Mouse (Mus musculus): ENCODE results near the gene Izumo4.

Gene Izumo4

DNA sequence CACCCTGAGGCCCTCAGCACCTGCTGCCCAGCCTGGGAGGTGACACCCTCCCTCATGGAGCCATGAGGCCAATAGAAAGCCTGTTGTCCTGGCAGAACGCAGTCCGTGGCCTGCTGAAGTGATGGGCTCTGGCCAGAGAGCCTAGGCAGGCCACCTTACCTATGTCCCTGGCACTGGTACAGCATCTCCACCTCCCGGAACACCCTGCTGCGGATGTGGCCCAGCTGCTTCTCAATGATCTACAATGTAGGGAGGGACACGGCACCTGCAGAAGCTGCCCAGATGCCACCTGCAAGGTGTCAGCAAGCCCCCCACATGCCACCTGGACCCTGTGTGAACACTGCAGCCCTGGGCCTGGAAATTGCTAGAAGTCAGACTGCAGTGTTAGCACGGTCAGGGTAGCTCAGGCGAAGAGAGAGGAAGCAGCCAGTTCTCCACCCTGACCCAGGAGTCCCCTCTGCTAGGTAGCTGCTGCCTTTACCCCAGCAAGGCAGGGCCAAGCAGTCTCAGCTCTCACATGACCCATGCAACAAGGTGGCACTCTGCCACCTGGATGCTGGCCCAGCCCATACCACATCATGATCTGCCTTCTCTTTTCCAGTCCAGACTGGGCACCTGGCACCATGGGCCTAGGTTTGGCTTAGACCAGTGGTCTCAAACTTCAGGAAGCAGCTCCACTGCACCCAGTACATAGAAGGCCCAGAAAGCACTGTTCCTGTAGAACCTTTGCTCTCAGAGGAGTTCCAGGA is 32.1 kb upstream of the Izumo4 start:
- peak; percentile 78 for DNase-seq

DNA sequence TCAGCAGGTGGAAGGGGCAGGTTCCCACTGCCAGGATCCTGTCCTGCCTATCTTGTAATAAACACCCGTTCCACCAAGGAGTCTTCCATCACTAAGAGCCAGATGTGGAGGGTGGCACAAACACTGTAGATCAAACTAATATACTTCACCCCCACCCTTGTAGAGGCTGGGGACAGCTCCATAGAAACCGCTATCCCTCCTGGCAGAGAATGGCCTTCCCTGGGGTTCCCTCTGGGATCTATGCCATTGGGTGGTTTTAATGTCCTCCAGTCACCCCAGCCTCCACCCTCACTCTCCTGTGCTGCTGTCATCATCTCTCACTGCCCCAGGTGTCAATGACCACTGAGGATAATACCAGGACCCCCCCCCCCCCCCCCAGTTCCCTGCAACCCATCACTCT is 31.5 kb upstream of the Izumo4 start:
- no peak for DNase-seq

GRCm38 (mm10) chr10:80671251-80671650 is 30.7 kb upstream of the Izumo4 start:
- no peak for DNase-seq

GRCm38 (mm10) chr10:80671936-80672690 is 29.9 kb upstream of the Izumo4 start:
- no peak for DNase-seq

DNA sequence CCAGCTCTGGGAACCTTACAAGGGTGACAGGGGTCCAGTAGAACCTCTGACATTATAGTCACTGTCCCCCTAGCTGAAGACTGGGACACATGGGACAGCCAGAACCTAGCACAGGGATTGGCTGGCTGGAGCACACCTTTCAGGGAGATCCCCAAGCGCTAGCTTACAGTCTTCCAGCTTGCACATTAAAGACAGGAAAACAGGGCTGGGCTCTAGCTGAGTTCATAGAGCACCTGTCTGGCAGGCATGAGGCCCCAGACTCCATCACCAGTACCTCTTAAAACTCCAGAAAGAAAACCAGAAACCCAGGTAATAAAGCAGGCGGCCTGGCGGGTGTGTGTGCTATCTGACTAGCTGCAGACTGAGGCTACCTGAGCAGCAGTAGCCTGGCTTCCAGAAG is 28.3 kb upstream of the Izumo4 start:
- no peak for DNase-seq

- peak; percentile 52 for DNase-seq
Measured at GRCm38 (mm10) chr10:80674161-80674711, 27.7 kb upstream of the Izumo4 start.

- no peak for DNase-seq
Measured at GRCm38 (mm10) chr10:80674851-80675404, 27.1 kb upstream of the Izumo4 start.

GRCm38 (mm10) chr10:80675405-80676197 is 26.4 kb upstream of the Izumo4 start:
- peak; percentile 57 for DNase-seq

- peak; percentile 100 for DNase-seq
Measured at GRCm38 (mm10) chr10:80676198-80676928, 25.6 kb upstream of the Izumo4 start.

DNA sequence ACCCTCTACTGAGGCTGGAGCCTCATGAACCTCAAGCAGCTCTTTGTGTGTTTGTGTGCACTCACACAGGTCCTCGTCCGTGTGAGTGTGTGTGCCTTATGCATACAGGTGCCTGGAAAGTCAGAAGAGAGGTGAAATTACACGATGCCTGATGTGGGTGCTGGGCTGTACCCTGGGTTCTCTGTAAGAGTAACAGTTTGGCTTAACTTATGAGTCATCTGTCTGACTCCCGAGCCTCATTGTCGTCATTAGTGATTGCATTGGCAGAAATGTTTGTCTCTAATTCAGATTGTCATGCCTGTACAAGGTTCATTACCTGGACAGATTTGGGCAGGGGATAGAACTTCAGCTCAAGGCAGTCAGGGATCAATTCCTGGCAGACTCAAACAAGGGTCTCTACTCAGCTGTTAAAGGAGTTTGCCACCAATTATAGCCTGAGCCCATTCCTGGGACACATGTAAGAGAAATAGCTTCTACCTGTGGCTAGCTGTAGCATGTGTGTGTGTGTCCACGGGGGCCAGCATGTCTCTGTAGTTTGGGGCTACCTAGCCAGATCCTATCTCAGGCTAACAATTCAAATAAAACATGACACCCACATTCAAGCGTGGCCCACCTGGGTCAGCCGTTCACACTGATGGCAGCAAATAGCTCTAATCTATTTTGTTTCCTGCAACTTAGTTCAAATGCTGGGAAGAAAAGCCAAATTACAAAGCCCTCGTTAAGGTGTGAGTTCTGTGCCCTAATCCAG is 24.7 kb upstream of the Izumo4 start:
- DNase-seq = peak; percentile 33

DNA sequence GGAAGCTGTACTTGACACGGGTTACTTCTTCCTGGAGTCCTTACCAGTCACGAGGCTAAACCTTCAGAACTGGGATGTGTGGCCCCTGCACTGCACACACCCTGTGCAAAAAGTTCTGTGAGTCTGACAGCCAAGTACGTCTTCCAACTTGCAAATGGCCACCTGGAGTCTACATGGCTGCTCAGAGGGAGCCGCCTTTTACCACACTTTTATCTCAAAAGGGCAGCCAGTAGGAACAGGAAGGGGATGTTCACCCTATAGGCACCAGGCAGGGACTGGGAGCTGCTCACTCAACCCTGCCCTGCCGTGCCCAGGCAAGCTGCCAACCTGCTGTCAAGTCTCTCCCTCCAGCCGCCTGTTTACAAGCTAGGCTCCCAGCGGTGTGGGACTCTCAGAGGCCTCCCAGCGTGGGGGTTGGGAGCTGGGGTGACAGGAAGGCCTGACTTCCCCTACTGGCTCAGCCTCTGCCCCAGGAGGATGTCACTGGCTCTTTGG is 24.0 kb upstream of the Izumo4 start, which contains the start of gene Mknk2:
TSS of gene Mknk2 (minus strand) at position 171 of the 495 bp plus-strand sequence.
- peak; percentile 85 for DNase-seq

- no peak for DNase-seq
Measured at GRCm38 (mm10) chr10:80678601-80679377, 23.2 kb upstream of the Izumo4 start.

GRCm38 (mm10) chr10:80679556-80680259 is 22.3 kb upstream of the Izumo4 start:
- DNase-seq = peak; percentile 33

GRCm38 (mm10) chr10:80680260-80680696 is 21.7 kb upstream of the Izumo4 start:
- DNase-seq = no peak

- DNase-seq = no peak
Measured at GRCm38 (mm10) chr10:80682003-80682402, 20.0 kb upstream of the Izumo4 start.

GRCm38 (mm10) chr10:80683647-80684046 is 18.3 kb upstream of the Izumo4 start:
- DNase-seq = no peak

GRCm38 (mm10) chr10:80684214-80684613 is 17.8 kb upstream of the Izumo4 start:
- DNase-seq = peak; percentile 52

DNA sequence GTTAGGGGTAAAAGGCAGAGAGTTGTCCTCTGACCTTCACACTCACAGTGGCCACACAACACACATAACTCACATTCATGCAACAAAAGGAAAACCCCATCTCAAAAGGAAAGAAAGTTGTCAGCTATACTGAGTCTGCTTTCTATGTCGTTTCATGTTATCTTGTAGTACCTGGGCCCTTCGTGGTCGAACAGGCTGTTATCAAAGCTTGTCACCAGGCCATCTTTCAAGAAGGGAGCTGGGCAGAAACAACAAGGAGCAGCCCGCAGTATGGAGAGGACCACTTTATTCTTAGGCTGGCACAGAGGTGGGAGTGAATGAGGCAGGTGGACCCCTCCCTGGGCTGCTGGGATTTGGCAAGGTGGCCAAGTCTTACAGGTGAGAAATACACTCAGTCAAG is 17.0 kb upstream of the Izumo4 start:
- no peak for DNase-seq

- DNase-seq = no peak
Measured at GRCm38 (mm10) chr10:80686617-80687016, 15.4 kb upstream of the Izumo4 start.
